Mouse (Mus musculus) G1E (cell line): ENCODE results near the gene Cenpf.

Experiments used
- CTCF ChIP-seq: IDR thresholded peaks from 2 replicates; pipeline ENCODE4 v1.5.1; 2012; ENCODE audit warnings: low read depth, low read length, inconsistent platforms, mixed read lengths
- GATA1 ChIP-seq: IDR thresholded peaks from 2 replicates; pipeline ENCODE4 v1.6.1; 2012; ENCODE audit warnings: borderline replicate concordance, low read length, inconsistent platforms, mixed read lengths
- GATA2 ChIP-seq: IDR thresholded peaks from 2 replicates; pipeline ENCODE4 v1.6.1; 2012; ENCODE audit warnings: low read depth, low read length, inconsistent platforms, borderline replicate concordance
- POLR2AphosphoS5 ChIP-seq: IDR thresholded peaks from 2 replicates; pipeline ENCODE4 v1.6.1; 2012; ENCODE audit warnings: low read depth, low read length, inconsistent platforms; ENCODE audit not compliant: insufficient replicate concordance
- TAL1 ChIP-seq: conservative IDR thresholded peaks from 2 replicates; pipeline ENCODE4 v1.6.1; 2012; ENCODE audit warnings: low read depth, low read length, inconsistent platforms, mixed read lengths

GRCm38 (mm10) chr1:189703591-189703990, 15.7 kb upstream of the Cenpf start:
- TF ChIP-seq CTCF (no peak), GATA1 (no peak), GATA2 (no peak), POLR2AphosphoS5 (no peak), TAL1 (no peak)
